18 mouse cellular contexts compared by ENCODE assay signal in the genomic region with DNA sequence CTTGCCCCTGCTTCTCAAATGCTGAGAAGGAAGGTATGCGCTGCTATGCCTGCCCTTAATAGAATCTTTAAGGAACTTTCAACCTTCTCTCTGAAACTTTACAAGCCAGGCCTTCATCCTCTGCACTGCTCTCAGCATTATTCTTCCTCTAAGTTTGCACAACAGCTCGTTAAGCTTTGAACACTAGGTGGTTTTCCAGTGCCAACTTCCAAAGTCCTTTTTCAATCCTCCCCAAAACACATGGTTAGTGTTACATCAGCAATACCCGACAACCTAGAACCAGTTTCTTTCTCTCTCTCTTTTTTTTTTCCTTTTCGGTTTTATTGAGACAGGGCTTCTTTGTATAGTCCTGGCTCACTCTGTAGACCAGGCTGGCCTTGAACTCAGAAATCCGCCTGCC. TPM values are rescaled to one million over a fixed set of nuclear protein-coding genes. Genes with fewer than 3 reads are reported as not detected.
DNase-seq lines count a peak whose midpoint lies in the region; ATAC-seq and TF ChIP-seq lines count a peak whose summit lies in the region.
"Had no signal": no experiment of that assay in that cellular context is flagged by ENCODE, and none has a peak within 500 bp of the region (broad histone marks: within the 10 kb centered on the region; RNA-seq: fewer than 3 reads in every experiment).

No protein-coding gene starts in this region.

- H3K27me3 ChIP-seq in intestine, postnatal 0 days (replicated peaks; ENCODE audit: control insufficient read depth, insufficient read depth, low read length), result no peaks in the 10 kb centered on the region
- H3K27me3 ChIP-seq in intestine, embryonic 16.5 days (replicated peaks; ENCODE audit: control insufficient read depth, insufficient read depth, low read length), result no peaks in the 10 kb centered on the region
- H3K27me3 ChIP-seq in limb, embryonic 13.5 days, result no peaks in the 10 kb centered on the region
- no peaks in the 10 kb centered on the region for H3K27me3 ChIP-seq in limb, embryonic 10.5 days (ENCODE audit: low read depth, poor library complexity, severe bottlenecking)
- no peaks in the 10 kb centered on the region for H3K27me3 ChIP-seq in stomach, embryonic 16.5 days (ENCODE audit: control insufficient read depth, insufficient read depth, low read length)
- no peaks in the 10 kb centered on the region for H3K27me3 ChIP-seq in stomach, postnatal 0 days (ENCODE audit: control insufficient read depth, insufficient read depth, low read length)
- H3K27me3 ChIP-seq: forebrain, embryonic 13.5 days; heart, embryonic 12.5 days had no signal

- no peak for ATAC-seq in intestine, postnatal 0 days
- ATAC-seq in intestine, embryonic 16.5 days, result no peak
- ATAC-seq in limb, embryonic 13.5 days (ENCODE audit: low FRiP score, low read depth), result no peak
- no peak for ATAC-seq in stomach, embryonic 16.5 days (ENCODE audit: insufficient read depth, low FRiP score)
- no peak for ATAC-seq in stomach, postnatal 0 days (ENCODE audit: low FRiP score, low TSS enrichment)
- ATAC-seq: forebrain, embryonic 13.5 days had no signal

- no peak overlapping the region for H3K4me3 ChIP-seq in intestine, postnatal 0 days (ENCODE audit: low read depth, low read length)
- no peak overlapping the region for H3K4me3 ChIP-seq in intestine, embryonic 16.5 days (ENCODE audit: low read length)
- H3K4me3 ChIP-seq in limb, embryonic 13.5 days, result no peak overlapping the region
- H3K4me3 ChIP-seq in limb, embryonic 10.5 days, result no peak overlapping the region
- H3K4me3 ChIP-seq in stomach, embryonic 16.5 days (replicated peaks; ENCODE audit: low read length), result no peak overlapping the region
- no peak overlapping the region for H3K4me3 ChIP-seq in stomach, postnatal 0 days (ENCODE audit: low read depth, low read length)
- H3K4me3 ChIP-seq: forebrain, embryonic 13.5 days; gastrocnemius, adult 2 months; heart, embryonic 12.5 days; hindbrain, embryonic 10.5 days had no signal

- peaks cover 32% of the 10 kb centered on the region for H3K36me3 ChIP-seq in intestine, postnatal 0 days (ENCODE audit: control insufficient read depth, insufficient read depth)
- peaks cover 14% of the 10 kb centered on the region for H3K36me3 ChIP-seq in intestine, embryonic 16.5 days (ENCODE audit: control insufficient read depth, insufficient read depth, low read length)
- H3K36me3 ChIP-seq in limb, embryonic 13.5 days, result peaks cover 62% of the 10 kb centered on the region
- H3K36me3 ChIP-seq in limb, embryonic 10.5 days, result peaks cover 79% of the 10 kb centered on the region
- H3K36me3 ChIP-seq in stomach, embryonic 16.5 days (ENCODE audit: control insufficient read depth, insufficient read depth, low read length), result peaks cover 14% of the 10 kb centered on the region; the same call in 1 of the 2 replicates
- peaks cover 8% of the 10 kb centered on the region for H3K36me3 ChIP-seq in stomach, postnatal 0 days (ENCODE audit: control insufficient read depth, insufficient read depth, low read length)

- TF ChIP-seq EP300 in stomach, postnatal 0 days (optimal IDR thresholded peaks at IDR 0.05), result no peak

- WGBS in intestine, postnatal 0 days, result 69% methylated on average over 5 of the region's 5 CpGs
- WGBS in intestine, embryonic 16.5 days, result 83% methylated on average over 5 of the region's 5 CpGs
- WGBS in limb, embryonic 13.5 days, result 71% methylated on average over 5 of the region's 5 CpGs
- 88% methylated on average over 5 of the region's 5 CpGs for WGBS in limb, embryonic 10.5 days
- WGBS in stomach, embryonic 16.5 days, result 84% methylated on average over 5 of the region's 5 CpGs
- WGBS in stomach, postnatal 0 days, result 81% methylated on average over 5 of the region's 5 CpGs

- DNase-seq in limb, embryonic 10.5 days (ENCODE audit: low spot score), result no peak
- DNase-seq in stomach, postnatal 0 days (ENCODE audit: low spot score), result no peak
- DNase-seq in embryo, embryonic 10 days (ENCODE audit: low spot score), result no peak
- DNase-seq: adrenal gland, adult 2 months; adrenal gland, postnatal 25 days; cerebellum, adult 18-20 months; cerebellum, adult 9-11 months; cerebellum, postnatal 36 days; gastrocnemius, adult 2 months; gastrocnemius, postnatal 25 days had no signal

- no peaks in the 10 kb centered on the region; the same call in 1 of the 2 replicates for H3K4me1 ChIP-seq in intestine, postnatal 0 days (replicated peaks; ENCODE audit: control insufficient read depth, insufficient read depth, low read length)
- peaks cover 22% of the 10 kb centered on the region for H3K4me1 ChIP-seq in intestine, embryonic 16.5 days (ENCODE audit: control insufficient read depth, insufficient read depth, low read length)
- peaks cover 42% of the 10 kb centered on the region for H3K4me1 ChIP-seq in limb, embryonic 13.5 days
- H3K4me1 ChIP-seq in limb, embryonic 10.5 days, result peaks cover 30% of the 10 kb centered on the region
- H3K4me1 ChIP-seq in stomach, embryonic 16.5 days (ENCODE audit: control insufficient read depth, insufficient read depth, low read length), result peaks cover 16% of the 10 kb centered on the region
- no peaks in the 10 kb centered on the region; the same call in 1 of the 2 replicates for H3K4me1 ChIP-seq in stomach, postnatal 0 days (replicated peaks; ENCODE audit: control insufficient read depth, insufficient read depth)

- H3K27ac ChIP-seq in intestine, postnatal 0 days (ENCODE audit: low read depth, low read length), result peak overlapping the region; percentile 35; the same call in 1 of the 2 replicates
- H3K27ac ChIP-seq in intestine, embryonic 16.5 days (ENCODE audit: low read length), result no peak overlapping the region
- no peak overlapping the region; the same call in 1 of the 2 replicates for H3K27ac ChIP-seq in limb, embryonic 13.5 days
- no peak overlapping the region for H3K27ac ChIP-seq in limb, embryonic 10.5 days
- H3K27ac ChIP-seq in stomach, embryonic 16.5 days (ENCODE audit: low read length), result no peak overlapping the region
- no peak overlapping the region for H3K27ac ChIP-seq in stomach, postnatal 0 days (replicated peaks)
- H3K27ac ChIP-seq: embryonic facial prominence, embryonic 10.5 days; forebrain, embryonic 13.5 days; gastrocnemius, adult 2 months; hindbrain, embryonic 10.5 days had no signal

- TF ChIP-seq CTCF in intestine, postnatal 0 days (IDR thresholded peaks at IDR 0.05; ENCODE audit: low read depth), result no peak; the same call in 1 of the 2 replicates
- no peak for TF ChIP-seq CTCF in stomach, postnatal 0 days (IDR thresholded peaks at IDR 0.05; ENCODE audit: low read depth)

- H3K4me2 ChIP-seq in intestine, postnatal 0 days (replicated peaks; ENCODE audit: low read depth), result no peak overlapping the region
- no peak overlapping the region for H3K4me2 ChIP-seq in intestine, embryonic 16.5 days (ENCODE audit: low read depth, low read length)
- no peak overlapping the region for H3K4me2 ChIP-seq in limb, embryonic 13.5 days (replicated peaks)
- no peak overlapping the region for H3K4me2 ChIP-seq in stomach, embryonic 16.5 days (ENCODE audit: low read depth, low read length)
- no peak overlapping the region for H3K4me2 ChIP-seq in stomach, postnatal 0 days (replicated peaks; ENCODE audit: low read depth)
- H3K4me2 ChIP-seq: forebrain, embryonic 13.5 days; heart, embryonic 12.5 days had no signal

- no peak overlapping the region for H3K9ac ChIP-seq in intestine, postnatal 0 days (ENCODE audit: low read depth, low read length)
- no peak overlapping the region for H3K9ac ChIP-seq in intestine, embryonic 16.5 days (ENCODE audit: low read depth, low read length)
- 0 out of 2 replicates have a peak overlapping the region, but pooled peaks have one; percentile 0 for H3K9ac ChIP-seq in limb, embryonic 13.5 days
- 0 out of 2 replicates have a peak overlapping the region, but pooled peaks have one; percentile 14 for H3K9ac ChIP-seq in stomach, embryonic 16.5 days (ENCODE audit: low read length)
- no peak overlapping the region for H3K9ac ChIP-seq in stomach, postnatal 0 days (ENCODE audit: low read length)
- H3K9ac ChIP-seq: forebrain, embryonic 13.5 days; heart, embryonic 12.5 days had no signal

- no peaks in the 10 kb centered on the region for H3K9me3 ChIP-seq in intestine, postnatal 0 days (ENCODE audit: control insufficient read depth)
- no peaks in the 10 kb centered on the region for H3K9me3 ChIP-seq in intestine, embryonic 16.5 days (ENCODE audit: control insufficient read depth, low read length)
- no peaks in the 10 kb centered on the region for H3K9me3 ChIP-seq in limb, embryonic 13.5 days
- no peaks in the 10 kb centered on the region for H3K9me3 ChIP-seq in limb, embryonic 10.5 days (replicated peaks)
- H3K9me3 ChIP-seq in stomach, embryonic 16.5 days (replicated peaks; ENCODE audit: control insufficient read depth, low read length), result no peaks in the 10 kb centered on the region
- no peaks in the 10 kb centered on the region for H3K9me3 ChIP-seq in stomach, postnatal 0 days (ENCODE audit: control insufficient read depth, low read length)
- H3K9me3 ChIP-seq: embryonic facial prominence, embryonic 10.5 days; forebrain, embryonic 13.5 days; heart, embryonic 12.5 days; hindbrain, embryonic 10.5 days had no signal

RNA-seq across cellular contexts. Expression of a gene that starts 3.5 kb away (rescaled TPM):
- 5.8 and 6.1 TPM in 2 replicates for polyA plus RNA-seq in intestine, postnatal 0 days (2015; fragmentation: Nextera tagmentation; extraction: Ambion mirVana)
- 14.2 and 14.3 TPM in 2 replicates for polyA plus RNA-seq in intestine, embryonic 16.5 days (2015; fragmentation: Nextera tagmentation; extraction: Ambion mirVana)
- polyA plus RNA-seq in limb, embryonic 13.5 days (2015; fragmentation: Nextera tagmentation; extraction: Ambion mirVana), result 22.3 and 23.6 TPM in 2 replicates
- 21.1 and 21.7 TPM in 2 replicates for polyA plus RNA-seq in limb, embryonic 10.5 days (2016; fragmentation: Nextera tagmentation; extraction: Ambion mirVana)
- 19.8 and 20.3 TPM in 2 replicates for polyA plus RNA-seq in stomach, embryonic 16.5 days (2015; fragmentation: Nextera tagmentation; extraction: Ambion mirVana)
- polyA plus RNA-seq in stomach, postnatal 0 days (2015; fragmentation: Nextera tagmentation; extraction: Ambion mirVana), result 7.1 and 7.6 TPM in 2 replicates

RNA-seq across cellular contexts. Expression of a gene that starts 3.9 kb away (rescaled TPM):
- 13.9 and 14.1 TPM in 2 replicates for polyA plus RNA-seq in intestine, postnatal 0 days (2015; fragmentation: Nextera tagmentation; extraction: Ambion mirVana)
- polyA plus RNA-seq in intestine, embryonic 16.5 days (2015; fragmentation: Nextera tagmentation; extraction: Ambion mirVana), result 37.2 and 39.8 TPM in 2 replicates
- polyA plus RNA-seq in limb, embryonic 13.5 days (2015; fragmentation: Nextera tagmentation; extraction: Ambion mirVana), result 65.5 and 66.7 TPM in 2 replicates
- polyA plus RNA-seq in limb, embryonic 10.5 days (2016; fragmentation: Nextera tagmentation; extraction: Ambion mirVana), result 84.8 and 86.0 TPM in 2 replicates
- polyA plus RNA-seq in stomach, embryonic 16.5 days (2015; fragmentation: Nextera tagmentation; extraction: Ambion mirVana), result 40.8 and 41.5 TPM in 2 replicates
- polyA plus RNA-seq in stomach, postnatal 0 days (2015; fragmentation: Nextera tagmentation; extraction: Ambion mirVana), result 20.2 and 21.5 TPM in 2 replicates

RNA-seq across cellular contexts. Expression of a gene that starts 14.4 kb away (rescaled TPM):
- polyA plus RNA-seq in intestine, postnatal 0 days (2015; fragmentation: Nextera tagmentation; extraction: Ambion mirVana), result 0.81 and 1.9 TPM in 2 replicates
- 3.8 TPM in 2 replicates for polyA plus RNA-seq in intestine, embryonic 16.5 days (2015; fragmentation: Nextera tagmentation; extraction: Ambion mirVana)
- polyA plus RNA-seq in limb, embryonic 13.5 days (2015; fragmentation: Nextera tagmentation; extraction: Ambion mirVana), result 518 and 520 TPM in 2 replicates
- 944 and 1,066 TPM in 2 replicates for polyA plus RNA-seq in limb, embryonic 10.5 days (2016; fragmentation: Nextera tagmentation; extraction: Ambion mirVana)
- polyA plus RNA-seq in stomach, embryonic 16.5 days (2015; fragmentation: Nextera tagmentation; extraction: Ambion mirVana), result 29.4 and 43.3 TPM in 2 replicates
- 40.4 and 44.3 TPM in 2 replicates for polyA plus RNA-seq in stomach, postnatal 0 days (2015; fragmentation: Nextera tagmentation; extraction: Ambion mirVana)
- polyA plus RNA-seq: adrenal gland, adult 2 months had no signal

RNA-seq across cellular contexts. Expression of a gene that starts 14.7 kb away (rescaled TPM):
- 74.9 and 79.5 TPM in 2 replicates for polyA plus RNA-seq in intestine, postnatal 0 days (2015; fragmentation: Nextera tagmentation; extraction: Ambion mirVana)
- 78.7 and 80.6 TPM in 2 replicates for polyA plus RNA-seq in intestine, embryonic 16.5 days (2015; fragmentation: Nextera tagmentation; extraction: Ambion mirVana)
- polyA plus RNA-seq in limb, embryonic 13.5 days (2015; fragmentation: Nextera tagmentation; extraction: Ambion mirVana), result 66.5 and 73.9 TPM in 2 replicates
- 75.0 and 81.3 TPM in 2 replicates for polyA plus RNA-seq in limb, embryonic 10.5 days (2016; fragmentation: Nextera tagmentation; extraction: Ambion mirVana)
- 66.2 and 77.2 TPM in 2 replicates for polyA plus RNA-seq in stomach, embryonic 16.5 days (2015; fragmentation: Nextera tagmentation; extraction: Ambion mirVana)
- polyA plus RNA-seq in stomach, postnatal 0 days (2015; fragmentation: Nextera tagmentation; extraction: Ambion mirVana), result 61.4 and 63.4 TPM in 2 replicates

RNA-seq across cellular contexts. Expression of a gene that starts 27.9 kb away (rescaled TPM):
- polyA plus RNA-seq in intestine, postnatal 0 days (2015; fragmentation: Nextera tagmentation; extraction: Ambion mirVana), result 93.8 and 107 TPM in 2 replicates
- polyA plus RNA-seq in intestine, embryonic 16.5 days (2015; fragmentation: Nextera tagmentation; extraction: Ambion mirVana), result 75.5 and 76.0 TPM in 2 replicates
- polyA plus RNA-seq in limb, embryonic 13.5 days (2015; fragmentation: Nextera tagmentation; extraction: Ambion mirVana), result 205 and 221 TPM in 2 replicates
- 272 and 313 TPM in 2 replicates for polyA plus RNA-seq in limb, embryonic 10.5 days (2016; fragmentation: Nextera tagmentation; extraction: Ambion mirVana)
- polyA plus RNA-seq in stomach, embryonic 16.5 days (2015; fragmentation: Nextera tagmentation; extraction: Ambion mirVana), result 82.1 and 83.1 TPM in 2 replicates
- polyA plus RNA-seq in stomach, postnatal 0 days (2015; fragmentation: Nextera tagmentation; extraction: Ambion mirVana), result 165 and 168 TPM in 2 replicates

Comparison
In these comparisons a context has a peak if more than half of its experiments do, and no peak if none do; other contexts are left out.
1. H3K9ac ChIP-seq: peak in limb, embryonic 13.5 days (single experiment) and stomach, embryonic 16.5 days (single experiment); none in intestine, postnatal 0 days (single experiment), intestine, embryonic 16.5 days (single experiment) and stomach, postnatal 0 days (single experiment).
2. RNA of a gene that starts 14.4 kb away (polyA plus RNA-seq): 944 to 1,066 TPM in limb, embryonic 10.5 days and 518 to 520 TPM in limb, embryonic 13.5 days; 40.4 to 44.3 TPM in stomach, postnatal 0 days, 29.4 to 43.3 TPM in stomach, embryonic 16.5 days, 3.8 TPM in intestine, embryonic 16.5 days and 0.81 to 1.9 TPM in intestine, postnatal 0 days; every median in the first group is over 10 times any median in the second.